Mouse (Mus musculus) ES-E14 (cell line): ENCODE results near the gene Rdh7. TPM values are rescaled to one million over a fixed set of nuclear protein-coding genes. Genes with fewer than 3 reads are reported as not detected.
A peak's percentile ranks its signal among the peaks of the same experiment; 100 is the strongest.
"Not testable (repeated sequence)": the region's sequence is repeated elsewhere in the genome, so short reads cannot be mapped to it uniquely, and the experiment has no call there.

Experiments
- DNase-seq: peaks from one replicate; pipeline ENCODE4 v3.0.0-alpha.2; 2013; ENCODE audit warnings: low read depth, low spot score
- H3K27ac ChIP-seq: 2 replicates; pipeline ENCODE4 v1.5.1; 2012; ENCODE audit warnings: low read depth, mild to moderate bottlenecking, low read length, moderate library complexity, mixed read lengths; ENCODE audit not compliant: poor library complexity, insufficient read depth, severe bottlenecking
- H3K36me3 ChIP-seq: 2 replicates; pipeline ENCODE4 v1.6.1; 2012; ENCODE audit warnings: mild to moderate bottlenecking, low read length, moderate library complexity, mixed read lengths; ENCODE audit not compliant: control insufficient read depth, poor library complexity, insufficient read depth, severe bottlenecking
- H3K4me1 ChIP-seq, 2 experiments: fragments of 150-350 bp in 1 of 2; sonication (generic) in 1 of 2; 2 replicates each; pipeline ENCODE4 v1.6.1; 2012; ENCODE audit warnings: low read length in 2 of 2, mild to moderate bottlenecking in 1 of 2, mixed read lengths in 1 of 2; ENCODE audit not compliant: control insufficient read depth in 2 of 2, insufficient read depth in 2 of 2, poor library complexity in 1 of 2
- H3K4me3 ChIP-seq, 2 experiments: fragments of 150-350 bp in 1 of 2; sonication (generic) in 1 of 2; 2 replicates each; pipeline ENCODE4 v1.5.1; 2012; ENCODE audit warnings: low read length in 2 of 2, low read depth in 1 of 2, mild to moderate bottlenecking in 1 of 2, mixed read lengths in 1 of 2; ENCODE audit not compliant: insufficient read depth in 1 of 2, poor library complexity in 1 of 2, severe bottlenecking in 1 of 2
- H3K9ac ChIP-seq: 2 replicates; pipeline ENCODE4 v1.6.1; 2012; ENCODE audit warnings: low read depth, mild to moderate bottlenecking, low read length, mixed read lengths; ENCODE audit not compliant: poor library complexity, insufficient read depth, severe bottlenecking
- H3K9me3 ChIP-seq: fragments of 150-350 bp; sonication (generic); 2 replicates; pipeline ENCODE4 v1.6.1; 2012; ENCODE audit warnings: low read depth, mild to moderate bottlenecking, low read length; ENCODE audit not compliant: control insufficient read depth, insufficient read depth
- CHD2 ChIP-seq: IDR thresholded peaks from 2 replicates; pipeline ENCODE4 v1.6.1; 2014; ENCODE audit warnings: mild to moderate bottlenecking, low read depth, low read length, inconsistent platforms
- HCFC1 ChIP-seq: IDR thresholded peaks from 2 replicates; pipeline ENCODE4 v1.6.1; 2012; ENCODE audit warnings: low read length, inconsistent platforms, borderline replicate concordance; ENCODE audit not compliant: insufficient read depth
- MAFK ChIP-seq: IDR thresholded peaks from 2 replicates; pipeline ENCODE4 v1.6.1; 2014; ENCODE audit warnings: mild to moderate bottlenecking, low read depth, low read length, inconsistent platforms; ENCODE audit not compliant: insufficient read depth
- ZC3H11A ChIP-seq: IDR thresholded peaks from 2 replicates; pipeline ENCODE4 v1.6.1; 2012; ENCODE audit warnings: low read depth, mild to moderate bottlenecking, inconsistent platforms, low read length, borderline replicate concordance
- ZNF384 ChIP-seq: IDR thresholded peaks from 2 replicates; pipeline ENCODE4 v1.6.1; 2012; ENCODE audit warnings: low read depth, low read length, inconsistent platforms
- in situ Hi-C, 2 experiments: fragments of 600-800 bp; cut with MboI; formaldehyde crosslinking; loops; one replicate each; pipeline ENCODE4 v1.15.1; 2025; ENCODE audit warnings: low sequenced_read_pairs in 2 of 2, inconsistent platforms in 1 of 2; ENCODE audit not compliant: unreplicated experiment in 2 of 2
- total RNA-seq: library from RNA; depleted of rRNA; stranded (reverse); fragments of 300-350 nt; gene quantifications from 2 replicates; pipeline ENCODE4 v1.2.3, GENCODE M21; 2012

The Rdh7 gene
- total RNA-seq, 1 experiment = not detected

- H3K9me3 ChIP-seq = no peaks in the 10 kb centered on the region
- DNase-seq = no peak
- no peak overlapping the region for H3K27ac ChIP-seq
- in situ Hi-C loops = no loop called here
- TF ChIP-seq CHD2 (no peak), ZC3H11A (no peak), ZNF384 (no peak), MAFK (no peak), HCFC1 (no peak)
- H3K9ac ChIP-seq = no peak overlapping the region
- no peaks in the 10 kb centered on the region for H3K36me3 ChIP-seq
- no peak overlapping the region for H3K4me3 ChIP-seq
- H3K4me1 ChIP-seq = 0 out of 4 replicates have a peak, but pooled peaks cover 0 to 2% of the 10 kb centered on the region in 2 experiments
These were observed 33.6 kb upstream of the Rdh7 start for GRCm38 (mm10) chr10:127922241-127922640.

- no peak for DNase-seq
- no peaks in the 10 kb centered on the region for H3K36me3 ChIP-seq
- no peak overlapping the region for H3K9ac ChIP-seq
- no peak overlapping the region for H3K4me3 ChIP-seq
- no peaks in the 10 kb centered on the region for H3K4me1 ChIP-seq
- no peaks in the 10 kb centered on the region for H3K9me3 ChIP-seq
- in situ Hi-C loops = no loop called here
- H3K27ac ChIP-seq = no peak overlapping the region
- TF ChIP-seq HCFC1 (no peak), ZC3H11A (no peak), CHD2 (no peak), ZNF384 (no peak), MAFK (no peak)
These were observed 29.0 kb upstream of the Rdh7 start for GRCm38 (mm10) chr10:127917651-127918050.

GRCm38 (mm10) chr10:127917183-127917582 lies 28.6 kb upstream of the Rdh7 start:
- H3K9ac ChIP-seq, in situ Hi-C loops, H3K36me3 ChIP-seq, DNase-seq, H3K4me1 ChIP-seq, H3K27ac ChIP-seq, H3K9me3 ChIP-seq, H3K4me3 ChIP-seq: not testable (repeated sequence)
- TF ChIP-seq CHD2 = peak; percentile 34; the same call in 1 of the 2 replicates

GRCm38 (mm10) chr10:127915578-127915977 lies 27.0 kb upstream of the Rdh7 start:
- Histone ChIP-seq H3K4me1 (no peaks in the 10 kb centered on the region), H3K27ac (no peak overlapping the region), H3K9me3 (no peaks in the 10 kb centered on the region), H3K4me3 (no peak overlapping the region), H3K36me3 (no peaks in the 10 kb centered on the region), H3K9ac (no peak overlapping the region)
- no peak for DNase-seq
- in situ Hi-C loops = no loop called here
- TF ChIP-seq MAFK (peak; percentile 99), ZC3H11A (no peak)

- H3K36me3 ChIP-seq = no peaks in the 10 kb centered on the region
- in situ Hi-C loops = no loop called here
- peak; percentile 83 for DNase-seq
- TF ChIP-seq MAFK (peak; percentile 41; the same call in 1 of the 2 replicates), HCFC1 (no peak), ZNF384 (peak; percentile 93), ZC3H11A (no peak)
- H3K27ac ChIP-seq = peak overlapping the region; percentile 76
- peaks cover 16 to 28% of the 10 kb centered on the region in 2 experiments for H3K4me1 ChIP-seq
- H3K9me3 ChIP-seq = no peaks in the 10 kb centered on the region
- H3K4me3 ChIP-seq = no peak overlapping the region
- H3K9ac ChIP-seq = no peak overlapping the region
These were observed 18.9 kb upstream of the Rdh7 start for GRCm38 (mm10) chr10:127907386-127907951.
